Mouse (Mus musculus) embryonic stem cell, embryonic (primary cell): Measurements from ENCODE around the gene Lmln.

ENCODE experiments used
- CTCF ChIA-PET, 4 experiments: fragments of 300-600 bp in 2 of 4; fragments of 350-600 bp in 2 of 4; sonication (Branson Sonifier 250); formaldehyde crosslinking; loops; one replicate each; lab custom pipeline; 2022; ENCODE audit warnings: inconsistent platforms in 2 of 4; lab: Charles Lee
- POLR2A ChIA-PET, 4 experiments: fragments of 300-600 bp in 2 of 4; fragments of 350-600 bp in 2 of 4; sonication (Branson Sonifier 250); formaldehyde crosslinking; loops; one replicate each; lab custom pipeline; 2022; ENCODE audit warnings: antibody characterized with exemption in 4 of 4, inconsistent platforms in 1 of 4; lab: Charles Lee

Lmln gene

DNA sequence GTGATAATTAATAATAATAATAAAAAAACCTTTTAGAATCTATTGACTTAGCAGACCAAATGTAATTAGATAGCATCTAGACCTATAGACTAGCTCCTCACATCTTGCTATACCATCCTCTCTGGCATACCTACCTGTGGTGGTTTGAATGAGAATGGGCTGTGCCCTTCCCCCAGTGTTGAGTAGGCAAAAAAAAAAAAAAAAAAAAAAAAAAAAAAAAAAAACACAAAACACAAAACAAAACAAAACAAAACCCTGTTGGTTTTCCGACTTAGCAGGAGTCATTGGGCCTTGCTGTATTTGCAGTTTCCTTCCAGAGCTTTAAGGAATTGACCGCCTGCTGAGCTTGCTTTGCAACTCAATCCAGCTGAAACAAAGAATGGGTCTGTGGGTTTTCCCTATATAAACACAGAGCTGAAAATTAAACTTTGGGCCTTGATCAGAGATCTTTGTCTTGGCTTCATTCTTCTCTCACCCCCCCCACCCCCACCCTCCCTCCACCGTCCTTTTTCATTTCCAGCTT lies 79.5 kb downstream of the Lmln start:
- ChIA-PET CTCF (interaction anchor here (0.6 to 1.3 kb wide), 10 partner anchors 8 to 1426 kb away, joined by 3 to 14 read pairs (median 4); no protein-coding TSS in a partner anchor), POLR2A (interaction anchor here (0.6 to 1.9 kb wide), 18 partner anchors 9 to 1043 kb away, joined by 3 to 11 read pairs (median 5); partner anchors contain the start of genes Rpl35a (in 3 of the 4) and Iqcg (in 2 of the 4))

- ChIA-PET CTCF (interaction anchor here (0.6 to 1.3 kb wide), 6 partner anchors 9 to 585 kb away, joined by 3 to 5 read pairs (median 3); no protein-coding TSS in a partner anchor), POLR2A (interaction anchor here in 1 of 4 experiments (0.7 to 1.9 kb wide), 6 partner anchors 11 to 86 kb away, joined by 4 to 8 read pairs (median 4); partner anchors contain the start of gene Osbpl11)
These were observed 81.1 kb downstream of the Lmln start for GRCm38 (mm10) chr16:33143452-33143851.

- CTCF ChIA-PET = interaction anchor here (0.6 to 2.7 kb wide), 12 partner anchors 8 to 100 kb away, joined by 3 to 8 read pairs (median 4); no protein-coding TSS in a partner anchor
- POLR2A ChIA-PET = interaction anchor here in 2 of 4 experiments (0.8 to 1.7 kb wide), 2 partner anchors 13 to 90 kb away, joined by 3 to 5 read pairs; partner anchors contain the start of genes Iqcg (in 1 of the 2) and Rpl35a (in 1 of the 2)
These were observed 83.9 kb downstream of the Lmln start for GRCm38 (mm10) chr16:33146185-33146584.

DNA sequence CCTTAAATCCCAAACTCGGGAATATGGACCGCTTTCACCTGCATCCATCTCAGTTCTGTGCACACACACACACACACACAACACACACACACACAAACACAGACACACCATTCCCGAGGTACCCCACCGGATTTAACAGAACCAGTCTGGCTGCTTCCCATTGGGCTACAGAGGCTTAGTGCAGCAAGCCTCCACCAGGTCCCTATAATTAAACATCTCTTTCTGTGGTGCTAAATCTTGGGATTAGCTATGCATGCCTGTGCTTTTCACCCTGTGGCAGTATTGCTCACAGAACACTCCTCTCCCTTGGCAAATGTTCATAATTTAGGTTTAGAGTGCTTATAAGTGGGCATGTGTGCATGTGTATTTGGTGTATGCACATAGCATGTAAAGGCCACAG lies 85.8 kb downstream of the Lmln start:
- POLR2A ChIA-PET = interaction anchor here in 2 of 4 experiments (0.8 to 1.7 kb wide), 3 partner anchors 10 to 92 kb away, joined by 3 to 5 read pairs (median 3); partner anchors contain the start of genes Iqcg (in 1 of the 2) and Rpl35a (in 1 of the 2)
- CTCF ChIA-PET = no interaction called here

- ChIA-PET CTCF (interaction anchor here in 2 of 4 experiments (0.6 to 0.7 kb wide), 3 partner anchors 20 to 1549 kb away, joined by 3 to 8 read pairs (median 3); no protein-coding TSS in a partner anchor), POLR2A (interaction anchor here in 1 of 4 experiments (1.1 kb wide), 1 partner anchor 28 kb away, joined by 4 read pairs; no protein-coding TSS in a partner anchor)
These were observed 88.6 kb downstream of the Lmln start for GRCm38 (mm10) chr16:33150875-33151274.

GRCm38 (mm10) chr16:33151558-33151957 lies 89.2 kb downstream of the Lmln start:
- POLR2A ChIA-PET = interaction anchor here in 1 of 4 experiments (1.1 kb wide), 1 partner anchor 27 kb away, joined by 4 read pairs; no protein-coding TSS in a partner anchor
- CTCF ChIA-PET = interaction anchor here (0.6 to 1.0 kb wide), 7 partner anchors 8 to 81 kb away, joined by 3 to 5 read pairs (median 3); no protein-coding TSS in a partner anchor

GRCm38 (mm10) chr16:33154992-33155391 lies 92.7 kb downstream of the Lmln start:
- CTCF ChIA-PET = interaction anchor here (0.5 to 1.9 kb wide), 40 partner anchors 9 to 826 kb away, joined by 3 to 17 read pairs (median 5); partner anchors contain the start of genes Fyttd1 (in 1 of the 4), Osbpl11 (in 1 of the 4), Rpl35a (in 1 of the 4) and Rubcn (in 1 of the 4)
- POLR2A ChIA-PET = interaction anchor here in 2 of 4 experiments (0.7 to 1.7 kb wide), 14 partner anchors 9 to 921 kb away, joined by 3 to 7 read pairs (median 3); partner anchors contain the start of genes Fyttd1 (in 1 of the 2), Iqcg (in 1 of the 2), Lmln (in 1 of the 2) and Osbpl11 (in 1 of the 2)

GRCm38 (mm10) chr16:33158006-33158405 lies 95.7 kb downstream of the Lmln start:
- POLR2A ChIA-PET = interaction anchor here in 3 of 4 experiments (0.6 to 2.0 kb wide), 20 partner anchors 8 to 581 kb away, joined by 3 to 8 read pairs (median 3); partner anchors contain the start of genes Lmln (in 1 of the 3), Osbpl11 (in 1 of the 3) and Rpl35a (in 1 of the 3)
- CTCF ChIA-PET = interaction anchor here in 3 of 4 experiments (0.5 to 1.9 kb wide), 12 partner anchors 8 to 581 kb away, joined by 3 to 9 read pairs (median 4); no protein-coding TSS in a partner anchor

DNA sequence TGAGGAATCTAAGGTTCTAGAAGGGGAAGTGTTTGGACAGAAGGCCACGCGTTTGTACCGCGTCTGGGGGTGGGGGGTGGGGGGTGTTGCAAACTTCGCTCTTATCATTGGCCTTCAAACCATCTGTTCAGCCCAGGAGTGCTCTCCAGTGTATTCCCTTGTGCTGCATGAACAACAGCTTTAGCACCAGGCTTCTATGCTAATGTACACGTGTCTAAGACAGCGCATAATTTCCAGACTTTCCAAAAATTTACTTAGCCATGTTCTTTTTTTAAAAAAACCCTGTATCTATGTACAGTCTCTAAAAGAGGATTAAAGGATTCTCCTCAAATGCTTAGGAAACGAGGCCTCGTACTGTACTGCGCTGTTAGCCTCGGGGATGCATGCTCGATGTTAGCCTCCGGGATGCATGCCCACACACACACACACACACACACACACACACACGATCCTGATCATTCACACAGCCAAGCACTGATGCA lies 96.3 kb downstream of the Lmln start:
- POLR2A ChIA-PET = interaction anchor here in 3 of 4 experiments (0.6 to 2.0 kb wide), 17 partner anchors 9 to 581 kb away, joined by 3 to 5 read pairs (median 4); partner anchors contain the start of genes Lmln (in 1 of the 3), Osbpl11 (in 1 of the 3) and Rpl35a (in 1 of the 3)
- CTCF ChIA-PET = interaction anchor here in 3 of 4 experiments (0.5 to 1.9 kb wide), 9 partner anchors 8 to 580 kb away, joined by 3 to 9 read pairs (median 4); no protein-coding TSS in a partner anchor

DNA sequence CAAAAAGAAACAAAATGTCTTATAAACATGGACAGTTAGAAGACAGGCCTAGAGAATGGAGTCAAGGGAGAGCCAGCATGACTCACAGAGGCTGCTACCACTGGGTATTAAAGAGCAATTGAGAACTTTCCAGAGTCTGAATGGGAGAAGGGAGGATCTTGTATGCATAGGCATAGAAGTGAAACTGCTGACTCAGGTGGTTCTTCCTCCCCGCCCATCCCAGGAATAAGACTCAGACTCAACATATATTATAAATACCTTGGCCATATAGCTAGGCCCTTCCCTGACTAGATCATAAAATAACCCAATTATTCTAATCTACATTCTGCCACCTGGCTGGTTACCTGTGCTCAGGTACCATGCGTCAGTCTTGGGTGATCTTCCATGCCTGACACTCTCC lies 97.0 kb downstream of the Lmln start:
- CTCF ChIA-PET = no interaction called here
- POLR2A ChIA-PET = interaction anchor here in 2 of 4 experiments (1.1 to 2.0 kb wide), 3 partner anchors 12 to 92 kb away, joined by 3 to 5 read pairs (median 5); partner anchors contain the start of gene Snx4 (in 1 of the 2)

DNA sequence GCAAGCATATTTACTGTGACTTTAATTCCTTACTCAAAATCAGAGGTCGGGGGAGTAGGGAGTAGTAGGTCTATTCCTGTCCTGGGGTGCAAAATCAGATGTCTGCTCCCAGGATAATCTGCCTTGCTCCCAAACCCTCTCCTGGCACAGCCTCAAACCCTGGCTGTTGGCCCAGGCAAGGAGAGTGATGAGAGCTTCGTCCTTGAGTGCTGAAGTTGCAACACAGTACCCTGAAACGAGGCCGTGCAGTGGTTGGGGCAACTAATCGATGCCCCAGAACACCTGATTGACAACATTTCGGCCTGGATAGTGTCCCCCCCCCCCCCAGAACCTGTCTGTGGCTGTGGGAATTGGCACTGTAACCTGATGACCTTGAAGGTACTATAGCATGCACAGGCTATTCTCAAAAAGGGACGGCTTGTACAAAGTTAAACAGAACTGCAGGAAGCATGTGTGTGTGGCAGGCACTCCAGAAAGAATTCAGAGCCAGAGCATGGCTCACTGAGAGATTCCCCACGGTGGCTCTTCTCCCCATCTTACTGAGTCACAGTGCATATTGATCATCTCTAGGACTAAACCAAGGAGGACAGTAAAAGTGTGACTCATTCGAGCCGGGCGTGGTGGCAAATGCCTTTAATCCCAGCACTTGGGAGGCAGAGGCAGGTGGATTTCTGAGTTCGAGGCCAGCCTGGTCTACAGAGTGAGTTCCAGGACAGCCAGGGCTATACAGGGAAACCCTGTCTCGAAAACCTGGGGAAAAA lies 101.2 kb downstream of the Lmln start:
- CTCF ChIA-PET = interaction anchor here in 1 of 4 experiments (0.6 to 0.7 kb wide), 2 partner anchors 32 to 263 kb away, joined by 3 to 13 read pairs; no protein-coding TSS in a partner anchor

GRCm38 (mm10) chr16:33166284-33166683 lies 104.0 kb downstream of the Lmln start:
- ChIA-PET POLR2A (interaction anchor here (0.5 to 1.2 kb wide), 10 partner anchors 9 to 1303 kb away, joined by 3 to 6 read pairs (median 4); partner anchors contain the start of genes Iqcg (in 2 of the 4), Osbpl11 (in 2 of the 4) and Rpl35a (in 2 of the 4)), CTCF (interaction anchor here (0.5 to 2.1 kb wide), 44 partner anchors 9 to 749 kb away, joined by 3 to 24 read pairs (median 4); partner anchors contain the start of genes Iqcg (in 1 of the 4), Osbpl11 (in 1 of the 4) and Rpl35a (in 1 of the 4))

More for the DNA sequence above, 101.2 kb downstream of the Lmln start:
- POLR2A ChIA-PET = interaction anchor here in 2 of 4 experiments (0.7 kb wide), 2 partner anchors 34 to 241 kb away, joined by 3 read pairs; no protein-coding TSS in a partner anchor

GRCm38 (mm10) chr16:33167537-33167936 lies 105.2 kb downstream of the Lmln start:
- POLR2A ChIA-PET = no interaction called here

GRCm38 (mm10) chr16:33169471-33170034 lies 107.2 kb downstream of the Lmln start:
- ChIA-PET POLR2A (interaction anchor here in 3 of 4 experiments (0.6 to 2.6 kb wide), 8 partner anchors 8 to 1875 kb away, joined by 3 to 10 read pairs (median 4); partner anchors contain the start of genes Iqcg (in 1 of the 3), Osbpl11 (in 1 of the 3) and Rpl35a (in 1 of the 3)), CTCF (interaction anchor here (0.6 to 1.4 kb wide), 6 partner anchors 15 to 943 kb away, joined by 3 to 5 read pairs (median 4); partner anchors contain the start of gene Osbpl11 (in 1 of the 4))

More at GRCm38 (mm10) chr16:33167537-33167936, 105.2 kb downstream of the Lmln start:
- CTCF ChIA-PET = interaction anchor here in 1 of 4 experiments (1.7 kb wide), 1 partner anchor 12 kb away, joined by 6 read pairs; no protein-coding TSS in a partner anchor

DNA sequence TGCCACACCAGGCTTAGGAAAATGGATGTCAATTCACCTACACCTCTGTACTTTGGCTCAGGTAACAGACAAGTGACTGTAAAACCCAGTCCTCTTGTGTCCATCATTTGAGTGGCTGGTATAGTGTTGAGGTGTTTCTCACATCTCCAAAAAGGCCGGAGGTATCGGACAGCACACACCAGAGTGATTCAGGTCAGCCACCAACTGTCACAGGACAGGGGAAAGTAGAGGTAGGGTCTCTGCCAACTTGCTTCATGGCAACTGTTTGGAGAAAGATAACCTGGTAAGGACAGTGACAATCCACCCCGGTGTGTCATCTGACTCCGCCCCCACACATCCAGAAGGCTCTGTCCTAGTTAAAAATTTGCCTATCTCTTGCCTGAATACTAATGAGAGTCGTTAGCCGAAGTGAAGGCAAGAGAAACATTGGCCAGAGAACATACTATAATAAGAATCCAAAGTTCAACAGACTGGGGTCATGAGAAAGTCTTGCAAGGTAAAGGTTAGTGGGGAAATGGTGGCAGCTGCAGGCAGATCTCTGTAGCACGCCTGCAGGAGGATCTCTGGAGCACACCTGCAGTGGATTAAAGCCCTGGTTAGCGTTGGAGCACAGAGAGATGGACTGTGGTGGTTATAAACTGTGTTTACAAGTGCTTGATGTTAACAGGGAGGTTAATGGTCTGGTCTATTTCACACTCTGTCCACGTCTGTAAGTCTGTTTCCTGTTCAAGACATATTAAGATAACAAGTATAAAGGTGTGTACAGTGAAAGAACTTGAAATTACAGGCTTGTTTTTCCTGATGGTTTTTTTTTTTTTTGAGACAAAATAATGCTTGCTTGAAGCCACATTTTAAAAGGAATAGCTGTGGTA lies 108.6 kb downstream of the Lmln start:
- ChIA-PET POLR2A (interaction anchor here in 2 of 4 experiments (0.6 to 2.6 kb wide), 3 partner anchors 9 to 88 kb away, joined by 3 to 10 read pairs (median 3); partner anchors contain the start of gene Osbpl11 (in 1 of the 2)), CTCF (no interaction called here)
